Mouse (Mus musculus) testis, postnatal 14 days (tissue): ENCODE measurements around the gene Unc5b.
"Not testable (repeated sequence)": the region's sequence is repeated elsewhere in the genome, so short reads cannot be mapped to it uniquely, and the experiment has no call there.

Source experiments
- DNase-seq: peaks from one replicate; pipeline ENCODE4 v3.0.0; 2021; ENCODE audit warnings: low spot score

Unc5b gene

DNA sequence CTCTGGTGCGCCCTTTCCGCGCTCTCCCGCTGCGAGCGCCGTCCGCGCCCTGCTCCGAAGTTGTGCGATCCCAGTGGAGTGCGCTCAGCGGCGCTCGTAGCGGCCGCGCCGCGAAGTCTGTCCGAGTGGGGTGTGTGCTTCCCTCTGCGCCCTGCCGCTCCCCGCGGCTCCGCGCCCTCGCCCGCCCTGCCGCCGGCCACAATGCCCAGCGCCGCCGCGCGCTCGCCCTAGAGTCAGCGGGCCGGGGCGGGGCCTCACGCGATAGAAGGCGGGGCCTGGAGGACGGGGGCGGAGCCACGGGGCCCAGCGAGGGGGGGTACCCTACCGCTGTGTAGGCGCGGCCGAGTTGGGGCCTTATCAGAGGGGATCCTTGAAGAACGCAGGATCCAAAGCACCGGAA lies at the start of gene Unc5b:
Unc5b (minus strand) TSS at position 203 of the 400 bp plus-strand sequence.
- peak; percentile 89 for DNase-seq

DNA sequence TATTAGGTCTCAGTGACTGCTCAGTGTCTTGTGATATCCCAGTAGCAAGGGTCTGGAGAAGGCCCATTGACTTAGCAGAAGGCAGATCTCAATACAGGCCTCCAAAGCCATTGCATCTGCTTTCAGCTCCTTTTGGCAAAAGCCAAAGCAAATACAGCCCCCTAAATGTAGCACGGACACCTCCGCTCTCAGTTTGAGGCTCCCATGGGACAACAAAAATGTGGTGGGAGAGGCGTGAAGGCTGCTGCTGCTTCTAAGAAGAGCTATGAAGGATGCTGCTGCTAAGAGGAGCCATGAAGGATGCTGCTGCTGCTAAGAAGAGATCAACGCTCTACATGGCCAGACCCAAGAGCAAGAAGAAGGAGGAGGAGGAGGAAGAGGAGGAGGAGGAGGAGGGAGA lies 48.4 kb upstream of the Unc5b start:
- DNase-seq, result no peak

DNA sequence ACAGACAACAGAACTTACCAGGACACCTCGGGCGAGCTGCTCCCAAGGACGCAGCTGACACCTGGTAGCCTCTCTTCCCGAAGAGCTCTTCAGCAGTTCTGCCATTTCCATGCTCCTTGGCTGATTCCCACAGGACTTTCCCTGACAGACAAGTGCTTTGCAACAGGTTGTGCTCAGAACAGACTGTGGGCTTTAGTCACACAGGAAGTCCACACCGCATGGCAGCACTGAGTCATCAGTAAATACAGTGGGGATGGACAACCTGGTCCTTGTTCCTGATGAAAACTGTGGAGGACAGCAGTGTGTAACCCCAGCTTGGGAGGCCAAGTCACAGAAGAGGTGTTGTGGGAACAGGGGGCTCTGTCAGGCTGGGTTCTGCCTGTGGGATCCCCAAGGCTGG lies 45.7 kb upstream of the Unc5b start:
- DNase-seq, result no peak

GRCm38 (mm10) chr10:60875011-60875410 lies 43.6 kb upstream of the Unc5b start:
- DNase-seq, result no peak

DNA sequence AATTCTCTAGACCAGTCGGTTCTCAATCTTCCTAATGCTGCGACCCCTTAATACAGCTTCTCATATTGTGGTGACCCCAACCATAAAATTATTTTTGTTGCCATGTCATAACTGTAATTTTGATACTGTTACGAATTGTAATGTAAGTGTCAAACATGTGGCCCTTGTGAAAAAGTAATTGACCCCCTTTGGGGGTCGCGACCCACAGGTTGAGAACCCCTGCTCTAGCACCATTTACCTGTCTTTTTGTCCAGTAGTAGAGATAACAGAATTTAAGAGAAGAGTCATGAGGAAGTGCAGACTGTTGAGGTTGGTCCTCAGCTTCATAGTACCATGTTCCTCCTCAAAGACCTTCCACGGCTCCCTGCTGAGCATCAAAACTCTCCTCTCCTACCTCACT lies 31.9 kb upstream of the Unc5b start:
- DNase-seq, result no peak

GRCm38 (mm10) chr10:60862477-60863293 lies 31.3 kb upstream of the Unc5b start:
- no peak for DNase-seq

DNA sequence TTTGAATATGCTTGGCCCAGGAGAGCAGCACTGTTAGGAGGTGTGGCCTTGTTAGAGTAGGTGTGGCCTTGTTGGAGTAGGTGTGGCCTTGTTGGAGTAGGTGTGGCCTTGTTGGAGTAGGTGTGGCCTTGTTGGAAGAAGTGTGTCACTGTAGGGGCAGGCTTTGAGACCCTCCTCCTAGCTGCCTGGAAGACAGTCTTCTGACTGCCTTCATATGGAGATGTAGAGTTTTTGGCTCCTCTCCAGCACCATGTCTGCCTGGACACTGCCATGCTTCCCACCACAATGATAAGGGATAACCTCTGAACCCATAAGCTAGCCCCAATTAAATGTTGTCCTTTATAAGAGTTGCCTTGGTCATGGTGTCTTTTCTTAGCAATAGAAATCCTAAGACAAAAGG lies 13.9 kb upstream of the Unc5b start:
- DNase-seq, result not testable (repeated sequence)

GRCm38 (mm10) chr10:60838816-60839215 lies 7.4 kb upstream of the Unc5b start:
- no peak for DNase-seq

DNA sequence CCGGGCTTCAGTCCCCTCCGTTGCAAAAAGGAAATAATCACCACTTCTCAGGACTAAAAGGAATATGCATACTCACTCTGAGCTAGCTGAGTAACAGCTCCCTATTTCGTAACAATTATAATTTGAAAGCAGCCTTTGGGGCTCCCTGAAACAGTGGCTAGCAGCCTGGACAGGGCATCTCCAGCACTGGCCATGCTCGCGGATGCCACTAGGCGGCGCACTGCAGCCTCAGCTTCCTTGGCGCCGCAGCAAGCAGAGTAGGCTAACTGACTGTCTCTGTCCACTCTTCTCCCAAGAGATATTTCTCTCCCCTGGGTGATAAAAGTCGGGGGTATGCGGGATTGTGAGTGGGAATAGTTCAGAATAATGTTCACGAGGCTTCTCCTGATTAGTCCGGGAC lies 3.6 kb upstream of the Unc5b start:
- DNase-seq, result peak; percentile 63

GRCm38 (mm10) chr10:60832664-60833173 lies 1.3 kb upstream of the Unc5b start:
- DNase-seq, result no peak

DNA sequence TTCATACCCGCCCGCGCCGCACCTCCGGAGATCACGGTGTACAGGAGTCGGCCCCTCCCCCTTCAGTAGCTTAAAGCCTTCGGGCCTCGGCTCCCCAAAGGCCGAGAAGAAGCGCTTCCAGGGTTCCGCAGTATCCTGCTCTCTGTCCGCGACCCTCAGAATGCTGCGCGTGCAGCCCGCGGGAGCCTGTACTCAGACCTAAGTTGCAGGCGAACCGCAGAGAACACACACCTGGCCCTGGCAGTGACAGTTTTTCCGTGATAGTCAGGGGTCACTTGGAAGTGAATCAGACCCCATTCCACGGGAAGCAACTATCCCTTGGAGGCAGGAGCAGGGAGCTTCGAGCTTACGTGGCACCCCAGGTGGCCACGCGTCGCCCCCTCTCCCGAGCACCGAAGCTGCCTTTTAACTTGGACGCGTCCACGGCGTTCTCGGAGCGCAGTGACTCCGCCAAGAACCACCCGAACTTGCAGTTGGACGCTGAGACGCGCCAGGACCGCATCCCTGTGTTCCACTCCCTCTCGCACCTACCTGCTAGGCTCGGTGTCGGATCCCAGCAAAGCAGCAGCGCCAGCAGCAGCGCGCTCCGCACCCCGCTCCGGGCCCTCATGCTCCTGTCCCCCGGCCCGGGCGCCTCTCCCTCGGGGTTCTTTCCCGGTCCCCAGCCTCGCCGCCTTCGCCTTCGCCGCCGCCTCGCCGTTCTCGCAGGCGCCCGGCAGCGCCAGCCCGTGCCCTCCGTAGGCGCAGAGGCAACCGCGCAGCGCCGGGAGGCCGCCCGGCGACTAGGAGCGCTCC lies 628 bp downstream of the Unc5b start:
- no peak for DNase-seq

DNA sequence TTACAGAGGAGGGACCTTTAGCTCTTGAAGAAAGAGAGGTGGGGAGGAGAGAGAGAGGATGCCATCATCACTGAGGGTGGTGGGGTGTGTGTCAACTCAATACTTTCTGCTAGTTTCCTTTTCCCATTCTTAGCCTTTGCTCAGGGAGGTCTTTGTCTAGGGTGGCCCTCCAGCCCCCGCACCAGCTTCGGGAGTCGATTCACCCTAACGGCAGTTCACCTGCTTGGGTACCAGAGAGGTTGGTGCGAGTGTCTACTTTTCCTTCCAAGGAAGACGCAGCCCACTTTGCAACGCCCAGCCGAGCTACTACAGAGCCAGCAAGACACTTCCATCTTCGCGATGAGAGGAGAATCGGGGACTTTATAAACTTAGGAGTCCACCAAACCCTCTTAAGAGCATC lies 1.4 kb downstream of the Unc5b start:
- no peak for DNase-seq

GRCm38 (mm10) chr10:60829071-60829470 lies 2.3 kb downstream of the Unc5b start:
- no peak for DNase-seq

- no peak for DNase-seq
Observed at GRCm38 (mm10) chr10:60827901-60828670, 3.3 kb downstream of the Unc5b start.

DNA sequence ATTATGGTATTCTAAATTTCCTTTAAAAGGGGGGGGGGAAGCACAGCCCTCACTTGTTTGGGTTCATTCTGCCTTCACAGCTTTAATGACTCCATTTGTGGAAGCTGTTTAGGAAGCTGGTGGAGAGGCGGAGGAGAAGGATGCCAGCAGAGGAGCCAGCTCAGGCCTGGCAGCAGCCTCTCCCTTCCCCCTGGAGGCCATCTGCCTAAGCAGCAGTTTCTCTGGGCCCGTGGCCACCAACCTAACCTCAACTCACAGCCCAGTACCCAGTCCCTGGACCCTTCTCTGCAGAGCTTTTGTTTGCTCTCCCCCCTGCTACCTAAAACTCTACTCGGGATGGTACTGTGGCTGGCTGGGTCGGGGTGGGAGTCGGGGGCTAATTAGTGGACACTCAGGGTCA lies 4.1 kb downstream of the Unc5b start:
- no peak for DNase-seq

GRCm38 (mm10) chr10:60826461-60827237 lies 4.7 kb downstream of the Unc5b start:
- DNase-seq, result peak; percentile 27

- DNase-seq, result no peak
Observed at GRCm38 (mm10) chr10:60825955-60826354, 5.4 kb downstream of the Unc5b start.

DNA sequence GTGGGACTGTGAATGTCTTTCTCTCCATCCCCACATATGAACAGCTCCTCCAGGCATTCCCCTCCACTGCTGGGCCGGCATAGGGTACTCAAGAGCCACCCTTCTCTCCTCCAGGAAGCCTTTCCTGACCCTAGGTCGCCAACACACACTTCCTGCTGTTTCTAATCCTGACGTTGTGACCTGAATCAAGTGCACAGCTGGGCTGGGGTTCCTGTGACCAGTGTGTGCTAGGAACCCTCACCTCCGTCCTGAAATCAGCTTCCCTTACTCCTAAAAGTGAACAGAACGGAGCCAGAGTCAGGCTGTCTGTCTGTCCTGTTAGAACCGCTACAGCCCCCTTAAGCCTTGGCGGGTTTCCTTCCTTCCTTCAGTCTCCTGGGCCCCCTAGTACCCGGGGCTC lies 7.6 kb downstream of the Unc5b start:
- DNase-seq, result no peak

DNA sequence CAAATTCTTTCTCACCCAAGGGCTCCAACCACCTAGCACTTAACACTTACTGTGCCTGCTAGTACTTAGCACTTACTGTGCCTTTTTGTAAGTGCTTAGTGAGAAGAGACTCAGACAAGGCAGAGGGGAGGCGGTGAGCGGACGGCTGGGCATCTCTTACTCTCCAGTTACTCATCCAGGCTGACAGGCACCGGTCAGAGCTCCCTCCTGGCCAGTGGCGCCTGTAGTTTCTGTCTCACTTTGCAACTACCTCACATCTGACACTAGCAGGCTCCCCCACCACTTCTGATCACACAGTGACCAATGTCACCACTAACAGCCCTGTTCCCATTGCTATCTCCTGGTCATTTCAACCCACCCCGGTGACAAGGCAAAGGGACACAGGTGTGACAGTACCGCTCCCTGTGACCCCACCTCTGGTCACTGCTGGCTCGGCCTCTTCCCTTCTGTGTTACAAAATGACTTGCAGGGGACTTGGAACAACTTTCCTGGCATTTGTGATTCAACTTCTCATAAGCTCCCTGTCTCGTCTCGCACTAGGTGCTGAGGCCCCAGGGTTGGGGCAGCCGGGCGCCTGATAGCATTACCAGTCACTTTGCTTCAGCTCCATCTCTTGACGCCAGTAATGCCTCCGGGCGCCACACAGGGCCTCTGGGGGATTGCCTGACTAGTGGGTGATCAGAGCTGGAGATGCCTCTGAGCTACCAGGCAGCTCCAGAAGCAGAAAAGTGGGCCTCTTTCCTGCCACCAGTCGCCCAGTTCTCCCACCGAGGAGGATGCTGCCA lies 8.5 kb downstream of the Unc5b start:
- no peak for DNase-seq

DNA sequence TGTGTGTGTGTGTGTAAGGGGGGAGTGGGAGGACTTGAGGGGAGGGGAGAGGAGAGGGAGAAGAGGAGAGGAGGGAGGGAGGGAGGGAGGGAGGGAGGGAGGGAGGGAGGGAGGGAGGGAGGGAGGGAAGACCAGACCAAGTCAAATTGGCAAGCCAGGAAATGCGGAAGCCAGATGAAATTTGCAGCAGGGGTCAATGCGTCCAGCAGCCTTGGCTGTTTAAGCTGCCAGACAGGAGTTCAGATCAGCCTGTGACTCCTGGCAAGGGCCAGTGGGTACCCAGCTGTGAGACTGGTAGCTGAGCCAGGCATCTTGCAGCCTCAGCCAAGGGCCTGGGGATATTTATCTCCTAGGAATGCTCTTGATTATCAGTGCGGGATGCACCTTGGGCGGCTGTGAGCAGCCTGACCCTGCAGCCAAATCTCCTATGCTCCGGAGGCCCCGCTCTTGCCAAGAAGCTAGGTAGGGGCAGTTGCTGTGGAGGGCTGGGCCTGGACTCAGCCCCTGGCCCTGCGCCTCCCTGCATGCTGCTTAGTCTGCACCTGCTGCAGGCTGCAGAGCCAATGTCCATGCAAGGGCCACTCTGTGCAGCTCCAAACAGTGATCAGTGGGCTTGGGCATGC lies 9.5 kb downstream of the Unc5b start:
- DNase-seq, result no peak
